Mouse (Mus musculus) liver, adult 2 months (tissue): ENCODE measurements at regions not wholly inside any gene's neighbourhood (a gene's known extent, or its start where the extent isn't known, plus 50 kb on each side); places are given as distances from the start of the nearest gene placed in this dataset.
"Not testable (repeated sequence)": the region's sequence is repeated elsewhere in the genome, so short reads cannot be mapped to it uniquely, and the experiment has no call there.

ENCODE experiments used
- DNase-seq: peaks from one replicate; pipeline ENCODE4 v3.0.0-alpha.2; 2011; ENCODE audit warnings: low read depth, low spot score; ENCODE audit errors: extremely low read depth
- H3K27ac ChIP-seq: fragments of 200-500 bp; replicated peaks from 2 replicates; pipeline ENCODE4 v1.5.1; 2012; ENCODE audit warnings: low read depth, mild to moderate bottlenecking, control low read depth, inconsistent platforms, low read length; ENCODE audit not compliant: insufficient read depth
- H3K27me3 ChIP-seq: fragments of 200-500 bp; 2 replicates; pipeline ENCODE4 v1.6.1; 2012; ENCODE audit warnings: mild to moderate bottlenecking, moderate library complexity, low read length, inconsistent platforms; ENCODE audit not compliant: control insufficient read depth, insufficient read depth
- H3K36me3 ChIP-seq: fragments of 200-500 bp; 2 replicates; pipeline ENCODE4 v1.6.1; 2012; ENCODE audit warnings: low read length, inconsistent platforms; ENCODE audit not compliant: control insufficient read depth, insufficient read depth
- H3K4me1 ChIP-seq: fragments of 200-500 bp; 2 replicates; pipeline ENCODE4 v1.6.1; 2011; ENCODE audit warnings: low read length; ENCODE audit not compliant: control insufficient read depth, insufficient read depth
- H3K4me3 ChIP-seq: fragments of 200-500 bp; 2 replicates; pipeline ENCODE4 v1.5.1; 2011; ENCODE audit warnings: low read depth, mild to moderate bottlenecking, control low read depth, low read length, moderate library complexity; ENCODE audit not compliant: insufficient read depth
- H3K79me2 ChIP-seq: fragments of 200-500 bp; 2 replicates; pipeline ENCODE4 v1.6.1; 2012; ENCODE audit warnings: inconsistent platforms, mild to moderate bottlenecking, low read length, moderate library complexity; ENCODE audit not compliant: control insufficient read depth, insufficient read depth
- H3K9ac ChIP-seq: fragments of 200-500 bp; 2 replicates; pipeline ENCODE4 v1.6.1; 2012; ENCODE audit warnings: low read depth, mild to moderate bottlenecking, control low read depth, inconsistent platforms, low read length
- CTCF ChIP-seq: fragments of 200-500 bp; IDR thresholded peaks from 2 replicates; pipeline ENCODE4 v1.5.1; 2011; ENCODE audit warnings: low read depth, low read length, control low read depth
- POLR2A ChIP-seq: fragments of 200-500 bp; IDR thresholded peaks from 2 replicates; pipeline ENCODE4 v1.6.1; 2011; ENCODE audit warnings: low read length, control low read depth; ENCODE audit not compliant: insufficient read depth; ENCODE audit errors: extremely low read depth
- WGBS: fragments of 180-500 bp; shearing (Covaris S2); methylation state at CpG from one replicate; pipeline ENCODE4 v1.1.7; 2018; 5-methylcytosine and 5-hydroxymethylcytosine counted together

DNA sequence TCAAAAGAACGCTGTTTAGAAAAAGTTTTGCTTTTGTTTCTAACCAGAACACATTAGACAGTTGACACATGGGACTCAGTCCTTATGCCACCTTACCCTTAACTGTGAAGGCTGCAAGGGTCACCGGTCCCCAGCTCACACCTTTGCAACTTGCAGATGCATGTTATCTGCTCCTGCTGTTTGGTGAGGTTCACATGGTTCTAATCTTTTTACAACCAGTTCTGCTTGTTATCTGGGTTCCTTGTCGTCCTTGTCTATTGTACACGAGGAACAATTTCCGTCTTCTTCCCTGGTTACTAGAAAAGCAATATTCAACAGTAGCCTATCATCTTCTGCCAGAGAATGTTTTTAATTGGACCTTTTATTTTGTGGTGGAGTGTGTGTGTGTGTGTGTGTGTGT lies 200.8 kb downstream of the Gm21738 start:
- not testable (repeated sequence) for H3K79me2 ChIP-seq, H3K4me3 ChIP-seq, H3K27me3 ChIP-seq, H3K9ac ChIP-seq, H3K27ac ChIP-seq, H3K4me1 ChIP-seq, H3K36me3 ChIP-seq, DNase-seq
- 73% methylated on average over 5 of the region's 5 CpGs for WGBS

DNA sequence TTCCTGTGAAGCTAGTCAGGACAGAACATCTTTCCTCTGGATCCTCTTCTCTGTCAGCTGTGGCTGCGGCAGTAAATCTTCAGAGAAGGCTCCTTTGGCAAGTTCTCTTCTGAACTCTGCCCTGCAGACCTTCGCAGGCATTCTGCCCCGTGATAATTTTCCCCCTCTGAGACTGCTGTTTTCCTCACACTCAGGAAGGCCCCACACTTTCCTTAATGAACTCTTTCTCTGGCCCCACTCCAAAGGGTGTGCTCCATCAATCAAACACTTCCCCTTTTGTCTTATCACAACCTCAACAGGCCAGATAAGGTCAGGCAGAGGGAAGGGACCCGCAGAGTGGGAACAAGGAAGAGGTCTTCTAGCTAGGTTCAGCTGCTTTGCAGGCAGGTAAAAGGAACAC lies 210.2 kb downstream of the Gm21738 start:
- Histone ChIP-seq H3K79me2 (no peaks in the 10 kb centered on the region), H3K9ac (no peak overlapping the region), H3K27ac (no peak overlapping the region), H3K4me3 (no peak overlapping the region), H3K36me3 (no peaks in the 10 kb centered on the region), H3K4me1 (no peaks in the 10 kb centered on the region), H3K27me3 (no peaks in the 10 kb centered on the region)
- WGBS, result 60% methylated on average over 4 of the region's 4 CpGs
- DNase-seq, result no peak
- TF ChIP-seq POLR2A, result no peak
- no peak for TF ChIP-seq CTCF

DNA sequence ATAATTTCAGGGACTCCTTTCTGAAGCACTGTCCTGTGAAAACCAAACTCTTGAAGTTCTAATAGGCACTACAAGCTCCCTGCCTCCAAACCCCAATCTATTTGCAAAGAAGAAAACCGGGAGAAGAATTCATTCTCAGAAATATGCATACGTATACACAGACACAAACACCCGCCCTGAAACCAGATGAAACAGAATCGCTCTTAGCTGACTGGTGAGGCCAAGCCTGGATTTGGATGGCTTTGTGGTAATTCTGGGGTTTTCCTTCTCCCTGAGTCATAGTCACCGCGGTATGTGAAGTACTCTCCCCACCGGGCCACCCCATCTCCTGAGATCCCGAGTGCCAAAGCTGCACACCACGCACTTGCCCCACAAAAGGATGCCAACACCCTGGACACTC lies 238.5 kb downstream of the Gm21738 start:
- not testable (repeated sequence) for H3K9ac ChIP-seq, H3K36me3 ChIP-seq, H3K79me2 ChIP-seq, H3K27ac ChIP-seq, DNase-seq, H3K4me3 ChIP-seq, H3K27me3 ChIP-seq, H3K4me1 ChIP-seq
- 60% methylated on average over 9 of the region's 9 CpGs for WGBS

DNA sequence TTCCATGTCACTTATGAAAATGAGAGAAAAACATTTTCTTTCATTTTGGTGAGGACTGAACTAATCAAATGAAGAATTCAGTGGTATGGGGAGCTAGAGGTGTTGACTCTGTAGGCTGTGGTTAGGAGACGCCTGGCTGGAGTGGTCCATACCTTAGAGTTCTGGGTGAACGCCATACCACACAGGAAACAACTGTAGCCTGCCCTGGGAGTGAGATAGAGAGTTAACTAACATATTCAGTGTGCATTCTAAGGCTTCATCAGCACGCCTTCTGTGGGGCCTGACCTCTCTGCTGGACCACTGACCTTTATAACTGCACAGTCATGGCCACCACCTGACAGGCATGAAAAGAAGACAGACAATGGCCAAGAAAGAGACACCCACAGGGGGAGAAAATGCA lies 240.7 kb downstream of the Gm21738 start:
- H3K79me2 ChIP-seq, H3K27ac ChIP-seq, H3K4me3 ChIP-seq, H3K4me1 ChIP-seq, DNase-seq, H3K36me3 ChIP-seq, H3K9ac ChIP-seq, H3K27me3 ChIP-seq: not testable (repeated sequence)
- 66% methylated on average over 3 of the region's 3 CpGs for WGBS

DNA sequence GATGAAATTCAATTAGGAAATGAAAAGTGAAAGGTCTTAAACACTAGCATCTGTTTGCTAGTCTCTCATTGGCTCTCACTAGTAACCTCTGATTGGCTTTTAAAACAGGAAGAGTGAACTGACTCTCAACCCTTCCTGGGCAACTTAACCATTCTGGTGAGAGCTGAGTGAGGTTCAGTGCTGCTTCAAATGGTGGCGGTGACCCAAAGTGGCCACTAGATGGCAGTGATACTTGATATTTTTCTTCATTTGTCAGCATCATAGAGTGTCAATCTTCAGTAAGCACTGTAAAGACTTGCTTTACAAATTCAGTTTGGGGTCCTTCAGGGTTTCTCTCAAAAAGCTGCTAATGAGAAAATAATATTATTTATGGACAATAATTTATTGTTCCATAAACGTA lies 243.4 kb downstream of the Gm21738 start:
- Histone ChIP-seq H3K4me3 (no peak overlapping the region), H3K27ac (no peak overlapping the region), H3K27me3 (no peaks in the 10 kb centered on the region), H3K4me1 (no peaks in the 10 kb centered on the region), H3K36me3 (no peaks in the 10 kb centered on the region), H3K9ac (no peak overlapping the region), H3K79me2 (no peaks in the 10 kb centered on the region)
- peak; percentile 9 for DNase-seq
- WGBS, result 13% methylated on average over 2 of the region's 2 CpGs
- TF ChIP-seq POLR2A, result no peak
- peak; percentile 61; the same call in 1 of the 2 replicates for TF ChIP-seq CTCF

DNA sequence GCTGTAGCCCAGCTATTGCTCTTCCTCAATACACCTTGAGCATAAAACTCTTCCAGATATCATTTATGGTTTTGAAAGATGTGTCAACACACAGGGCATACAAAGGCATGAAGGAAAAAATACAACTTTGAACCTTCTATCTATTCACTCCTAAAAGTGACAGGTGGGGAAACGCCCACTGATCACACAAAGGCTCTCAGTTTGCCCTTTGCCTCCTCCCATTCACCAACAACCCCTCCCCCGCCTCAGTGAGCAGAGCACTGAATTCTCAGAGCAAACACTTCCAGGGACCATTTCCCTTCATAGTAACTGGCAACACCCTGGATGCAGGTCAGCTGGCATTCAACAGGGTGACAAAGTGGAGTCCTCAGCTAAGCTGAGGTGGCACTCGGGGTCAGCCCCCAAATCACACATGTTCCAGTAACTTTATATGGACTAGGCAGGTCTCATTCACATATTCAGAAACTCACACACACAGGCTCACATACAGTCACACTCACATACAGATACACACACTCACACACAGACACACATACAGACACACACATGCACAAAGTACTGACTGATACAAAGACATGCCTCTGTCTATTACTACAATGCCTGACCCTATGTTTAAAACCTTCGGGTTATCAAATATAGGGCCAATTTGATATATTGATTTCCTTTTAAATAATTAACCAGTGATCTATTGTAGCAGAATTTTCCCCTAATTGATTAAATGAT lies 248.3 kb downstream of the Gm21738 start:
- H3K79me2 ChIP-seq, H3K4me1 ChIP-seq, H3K4me3 ChIP-seq, H3K9ac ChIP-seq, H3K27me3 ChIP-seq, H3K27ac ChIP-seq, H3K36me3 ChIP-seq: not testable (repeated sequence)
- WGBS, result 30% methylated on average over 4 of the region's 4 CpGs
- peak; percentile 13 for DNase-seq
